Mouse (Mus musculus): ENCODE data around the gene Lce1g.

Gene Lce1g

DNA sequence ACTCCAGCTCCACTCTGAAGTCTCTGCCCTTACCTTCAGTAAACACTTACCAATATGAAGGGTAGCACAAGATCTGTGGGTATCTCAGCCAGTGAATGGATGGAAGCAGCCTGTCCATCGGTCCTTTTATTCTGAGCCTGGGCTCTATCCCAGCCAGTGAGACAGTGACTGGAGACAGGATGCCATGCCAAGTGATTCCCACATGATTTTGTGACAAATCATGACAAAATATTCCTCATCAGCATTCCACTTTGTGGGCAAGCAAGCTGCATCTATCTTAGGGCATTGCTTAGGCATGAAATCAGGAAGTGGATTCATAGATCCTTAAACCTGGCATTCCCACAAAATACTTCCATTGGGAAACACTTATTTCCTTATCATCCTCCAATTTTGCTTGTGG, at the start of gene Lce1g:
Gene Lce1g (minus strand): TSS at position 101 of the 400 bp plus-strand sequence.
- DNase-seq (ENCODE audit: low spot score), result no peak

DNA sequence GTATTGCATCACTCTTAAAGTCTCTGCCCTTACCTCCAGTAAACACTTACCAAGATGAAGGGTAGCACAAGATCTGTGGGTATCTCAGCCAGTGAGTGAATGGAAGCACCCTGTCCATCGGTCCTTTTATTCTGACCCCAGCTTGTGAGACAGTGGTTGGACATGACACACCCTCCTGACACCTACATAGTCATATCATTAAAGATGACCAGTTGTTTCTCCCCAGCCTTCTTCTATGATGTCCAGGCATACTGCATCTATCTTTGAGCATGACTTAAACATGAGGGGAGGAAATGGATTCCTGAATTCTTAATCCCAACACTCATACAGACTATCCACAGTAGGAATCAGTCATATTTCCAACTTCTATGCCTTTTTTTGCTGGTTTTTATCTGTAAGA, 38.3 kb upstream of the Lce1g start, which contains the start of gene Lce1j:
Gene Lce1j (minus strand): TSS at position 101 of the 400 bp plus-strand sequence.
- no peak for DNase-seq (ENCODE audit: low spot score)

- DNase-seq (ENCODE audit: low spot score), result no peak
Measured at GRCm38 (mm10) chr3:92778799-92779198, 26.7 kb upstream of the Lce1g start, which contains the start of gene Lce1i. Gene Lce1i (minus strand): TSS chr3:92778899.

- no peak for DNase-seq (ENCODE audit: low spot score)
Measured at GRCm38 (mm10) chr3:92771573-92771972, 19.4 kb upstream of the Lce1g start.

- DNase-seq (ENCODE audit: low spot score), result no peak
Measured at GRCm38 (mm10) chr3:92764965-92765364, 12.8 kb upstream of the Lce1g start, which contains the start of gene Lce1h. Gene Lce1h (minus strand): TSS chr3:92765065.

DNA sequence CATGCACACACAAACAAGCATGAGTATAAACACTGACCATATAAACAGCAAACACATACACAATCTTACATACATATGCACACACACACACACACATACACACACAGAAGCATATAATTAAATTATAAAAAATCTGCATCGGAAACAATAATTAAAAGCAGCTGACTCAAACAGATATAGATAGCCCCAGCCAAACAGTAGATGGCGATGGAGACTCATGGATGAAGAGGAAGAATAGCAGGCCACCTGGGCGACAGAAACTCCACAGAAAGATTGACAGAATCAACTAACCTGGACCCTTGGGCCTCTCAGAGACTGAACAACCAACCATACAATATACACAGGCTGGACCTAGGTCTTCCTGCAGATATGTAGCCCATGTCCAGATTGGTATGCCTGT, 1.1 kb upstream of the Lce1g start:
- DNase-seq (ENCODE audit: low spot score), result no peak

- DNase-seq (ENCODE audit: low spot score), result no peak
Measured at GRCm38 (mm10) chr3:92738996-92739395, 13.1 kb downstream of the Lce1g start, which contains the start of gene Gm38119. Gene Gm38119 (minus strand): TSS chr3:92739096.

DNA sequence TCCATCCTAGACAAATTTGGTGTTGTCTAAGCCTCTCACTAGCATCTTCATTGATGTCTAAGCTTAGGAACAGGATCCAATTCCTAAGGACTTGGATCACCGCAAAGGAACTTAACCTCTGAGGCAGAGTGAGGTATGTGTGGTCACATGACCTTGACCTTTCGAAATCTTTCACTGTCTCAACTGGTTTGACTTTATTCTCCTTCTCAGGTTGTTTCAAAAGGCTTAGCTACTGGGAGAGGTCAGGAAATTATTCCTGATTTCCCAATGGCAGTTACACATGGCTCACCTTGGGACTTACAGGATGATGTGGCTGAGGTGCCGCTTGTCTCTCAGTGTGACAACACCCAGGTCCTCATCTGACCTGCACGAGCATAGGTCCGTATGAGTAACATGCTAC, 29.5 kb downstream of the Lce1g start:
- no peak for DNase-seq (ENCODE audit: low spot score)

DNA sequence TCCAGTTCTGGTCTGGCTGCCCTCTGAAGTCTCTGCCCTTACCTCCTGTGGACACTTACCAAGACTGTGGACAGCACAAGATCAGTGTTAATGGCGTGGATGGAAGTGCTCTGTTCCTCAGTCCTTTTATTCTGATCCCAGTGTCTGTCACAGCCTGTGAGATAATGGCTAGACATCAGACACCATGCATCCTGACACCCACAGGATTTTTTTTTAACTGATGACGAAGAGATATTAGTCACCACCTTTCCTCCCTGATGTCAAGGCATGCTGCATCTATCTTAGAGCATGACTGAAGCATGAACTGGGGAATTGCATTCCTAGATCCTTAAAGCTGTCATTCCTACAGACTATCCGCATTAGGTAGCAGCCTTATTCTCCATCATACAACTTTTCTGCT, 31.9 kb downstream of the Lce1g start, which contains the start of gene Lce1f:
Gene Lce1f (minus strand): TSS at position 101 of the 400 bp plus-strand sequence.
- DNase-seq (ENCODE audit: low spot score), result no peak

DNA sequence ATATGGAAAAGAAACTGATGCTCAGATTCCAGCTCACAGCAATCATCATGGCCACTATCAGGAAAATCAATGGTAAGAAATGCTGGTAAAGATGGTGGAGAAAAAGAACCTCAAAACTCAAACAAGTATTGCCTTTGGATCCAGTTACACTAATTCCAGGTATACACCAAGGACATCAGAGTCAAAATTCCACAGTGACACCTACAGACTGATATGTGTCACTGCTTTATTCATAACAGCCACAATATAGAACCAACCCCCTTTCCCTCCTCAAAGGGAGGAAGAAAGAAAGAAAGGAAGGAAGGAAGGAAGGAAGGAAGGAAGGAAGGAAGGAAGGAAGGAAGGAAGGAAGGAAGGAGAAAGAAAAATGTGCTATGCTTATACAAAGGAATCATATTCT, 37.0 kb downstream of the Lce1g start:
- no peak for DNase-seq (ENCODE audit: low spot score)

- no peak for DNase-seq (ENCODE audit: low spot score)
Measured at GRCm38 (mm10) chr3:92708974-92709373, 43.2 kb downstream of the Lce1g start, which contains the start of gene Lce1e. Gene Lce1e (minus strand): TSS chr3:92709074.
